Mouse (Mus musculus) liver, adult 2 months (tissue): Measurements from ENCODE around the gene Pbp2. TPM values are rescaled to one million over a fixed set of nuclear protein-coding genes. Genes with fewer than 3 reads are reported as not detected.

Source experiments
- DNase-seq: peaks from one replicate; pipeline ENCODE4 v3.0.0-alpha.2; 2011; ENCODE audit warnings: low read depth, low spot score; ENCODE audit errors: extremely low read depth
- H3K27ac ChIP-seq: fragments of 200-500 bp; replicated peaks from 2 replicates; pipeline ENCODE4 v1.5.1; 2012; ENCODE audit warnings: low read depth, mild to moderate bottlenecking, control low read depth, inconsistent platforms, low read length; ENCODE audit not compliant: insufficient read depth
- H3K27me3 ChIP-seq: fragments of 200-500 bp; 2 replicates; pipeline ENCODE4 v1.6.1; 2012; ENCODE audit warnings: mild to moderate bottlenecking, moderate library complexity, low read length, inconsistent platforms; ENCODE audit not compliant: control insufficient read depth, insufficient read depth
- H3K36me3 ChIP-seq: fragments of 200-500 bp; 2 replicates; pipeline ENCODE4 v1.6.1; 2012; ENCODE audit warnings: low read length, inconsistent platforms; ENCODE audit not compliant: control insufficient read depth, insufficient read depth
- H3K4me1 ChIP-seq: fragments of 200-500 bp; 2 replicates; pipeline ENCODE4 v1.6.1; 2011; ENCODE audit warnings: low read length; ENCODE audit not compliant: control insufficient read depth, insufficient read depth
- H3K4me3 ChIP-seq: fragments of 200-500 bp; 2 replicates; pipeline ENCODE4 v1.5.1; 2011; ENCODE audit warnings: low read depth, mild to moderate bottlenecking, control low read depth, low read length, moderate library complexity; ENCODE audit not compliant: insufficient read depth
- H3K79me2 ChIP-seq: fragments of 200-500 bp; 2 replicates; pipeline ENCODE4 v1.6.1; 2012; ENCODE audit warnings: inconsistent platforms, mild to moderate bottlenecking, low read length, moderate library complexity; ENCODE audit not compliant: control insufficient read depth, insufficient read depth
- H3K9ac ChIP-seq: fragments of 200-500 bp; 2 replicates; pipeline ENCODE4 v1.6.1; 2012; ENCODE audit warnings: low read depth, mild to moderate bottlenecking, control low read depth, inconsistent platforms, low read length
- CTCF ChIP-seq: fragments of 200-500 bp; IDR thresholded peaks from 2 replicates; pipeline ENCODE4 v1.5.1; 2011; ENCODE audit warnings: low read depth, low read length, control low read depth
- POLR2A ChIP-seq: fragments of 200-500 bp; IDR thresholded peaks from 2 replicates; pipeline ENCODE4 v1.6.1; 2011; ENCODE audit warnings: low read length, control low read depth; ENCODE audit not compliant: insufficient read depth; ENCODE audit errors: extremely low read depth
- WGBS: fragments of 180-500 bp; shearing (Covaris S2); methylation state at CpG from one replicate; pipeline ENCODE4 v1.1.7; 2018; 5-methylcytosine and 5-hydroxymethylcytosine counted together
- polyA plus RNA-seq: library from polyadenylated mRNA; depleted of rRNA; stranded (reverse); fragments of >200 nt; gene quantifications from 2 replicates; pipeline ENCODE4 v1.2.3, GENCODE M21; 2012
- total RNA-seq: library from RNA; depleted of rRNA; stranded (reverse); fragments of >200 nt; gene quantifications from 2 replicates; pipeline ENCODE4 v1.2.3, GENCODE M21; 2014

Pbp2 gene
- total and polyA plus RNA-seq, 2 experiments: not detected

GRCm38 (mm10) chr6:135269626-135270025 lies 40.6 kb downstream of the Pbp2 start:
- no peak for TF ChIP-seq CTCF
- TF ChIP-seq POLR2A: no peak
- WGBS: 85% methylated on average over 6 of the region's 6 CpGs
- no peak overlapping the region for H3K9ac ChIP-seq
- DNase-seq: no peak
- H3K36me3 ChIP-seq: no peaks in the 10 kb centered on the region
- no peak overlapping the region for H3K4me3 ChIP-seq
- no peak overlapping the region for H3K27ac ChIP-seq
- H3K27me3 ChIP-seq: no peaks in the 10 kb centered on the region
- no peaks in the 10 kb centered on the region for H3K79me2 ChIP-seq
- H3K4me1 ChIP-seq: no peaks in the 10 kb centered on the region; the same call in 1 of the 2 replicates

- no peaks in the 10 kb centered on the region for H3K79me2 ChIP-seq
- H3K27me3 ChIP-seq: no peaks in the 10 kb centered on the region
- DNase-seq: peak; percentile 10
- no peak overlapping the region for H3K9ac ChIP-seq
- H3K27ac ChIP-seq: no peak overlapping the region
- no peak for TF ChIP-seq POLR2A
- no peak for TF ChIP-seq CTCF
- no peaks in the 10 kb centered on the region for H3K36me3 ChIP-seq
- H3K4me1 ChIP-seq: no peaks in the 10 kb centered on the region; the same call in 1 of the 2 replicates
- H3K4me3 ChIP-seq: no peak overlapping the region
Observed at GRCm38 (mm10) chr6:135268392-135268791, 41.8 kb downstream of the Pbp2 start.

GRCm38 (mm10) chr6:135267221-135267620 lies 43.0 kb downstream of the Pbp2 start:
- no peak for TF ChIP-seq CTCF
- TF ChIP-seq POLR2A: no peak
- no peaks in the 10 kb centered on the region for H3K27me3 ChIP-seq
- 82% methylated on average over 3 of the region's 3 CpGs for WGBS
- no peaks in the 10 kb centered on the region; the same call in 1 of the 2 replicates for H3K4me1 ChIP-seq
- H3K27ac ChIP-seq: no peak overlapping the region
- no peaks in the 10 kb centered on the region for H3K36me3 ChIP-seq
- H3K79me2 ChIP-seq: no peaks in the 10 kb centered on the region
- no peak overlapping the region for H3K9ac ChIP-seq
- no peak for DNase-seq
- H3K4me3 ChIP-seq: no peak overlapping the region

- no peaks in the 10 kb centered on the region for H3K27me3 ChIP-seq
- H3K4me3 ChIP-seq: no peak overlapping the region
- H3K27ac ChIP-seq: no peak overlapping the region
- no peak overlapping the region for H3K9ac ChIP-seq
- H3K79me2 ChIP-seq: no peaks in the 10 kb centered on the region
- TF ChIP-seq CTCF: no peak
- TF ChIP-seq POLR2A: no peak
- no peaks in the 10 kb centered on the region; the same call in 1 of the 2 replicates for H3K4me1 ChIP-seq
- WGBS: 83% methylated on average over 1 of the region's 1 CpGs
- H3K36me3 ChIP-seq: no peaks in the 10 kb centered on the region
- DNase-seq: no peak
Observed at GRCm38 (mm10) chr6:135266056-135266455, 44.1 kb downstream of the Pbp2 start.

- TF ChIP-seq CTCF (no peak; the same call in 1 of the 2 replicates), POLR2A (no peak)
- Histone ChIP-seq H3K27me3 (no peaks in the 10 kb centered on the region), H3K4me1 (no peaks in the 10 kb centered on the region; the same call in 1 of the 2 replicates), H3K9ac (no peak overlapping the region), H3K36me3 (no peaks in the 10 kb centered on the region), H3K79me2 (no peaks in the 10 kb centered on the region), H3K27ac (no peak overlapping the region), H3K4me3 (no peak overlapping the region)
- WGBS: 96% methylated on average over 6 of the region's 6 CpGs
- DNase-seq: no peak
Observed at GRCm38 (mm10) chr6:135264136-135264535, 46.1 kb downstream of the Pbp2 start.

DNA sequence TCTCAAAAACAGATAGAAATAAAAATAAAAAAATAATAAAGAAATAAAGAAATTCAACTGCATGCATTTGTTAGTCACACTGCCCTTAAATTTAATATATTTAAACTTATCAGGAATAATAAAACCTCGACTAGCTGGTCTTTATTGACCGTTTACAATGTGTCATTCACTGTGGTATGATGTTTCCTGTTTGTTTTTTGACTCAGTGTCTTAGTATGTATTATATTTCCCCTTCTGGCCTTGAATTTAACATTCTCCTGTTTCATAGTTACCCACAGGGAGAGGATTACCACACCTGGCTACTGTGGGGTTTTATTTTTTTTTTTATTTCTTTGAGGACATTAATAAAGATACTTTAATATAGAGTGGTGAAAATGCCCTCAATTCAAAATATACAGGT lies 47.6 kb downstream of the Pbp2 start:
- no peak for DNase-seq
- no peak overlapping the region for H3K27ac ChIP-seq
- no peaks in the 10 kb centered on the region for H3K36me3 ChIP-seq
- no peaks in the 10 kb centered on the region for H3K27me3 ChIP-seq
- no peak overlapping the region for H3K4me3 ChIP-seq
- TF ChIP-seq CTCF (no peak), POLR2A (no peak)
- H3K79me2 ChIP-seq: no peaks in the 10 kb centered on the region
- H3K9ac ChIP-seq: no peak overlapping the region
- H3K4me1 ChIP-seq: no peaks in the 10 kb centered on the region
- WGBS: 69% methylated on average over 2 of the region's 2 CpGs
